Mouse (Mus musculus) G1E-ER4 (cell line): Measurements from ENCODE around the gene Ubash3b. TPM values are rescaled to one million over a fixed set of nuclear protein-coding genes. Genes with fewer than 3 reads are reported as not detected.

ENCODE experiments used
- GATA1 ChIP-seq: IDR thresholded peaks from one replicate; pipeline ENCODE4 v1.8.0; 2012; ENCODE audit warnings: low read length, inconsistent platforms
- polyA plus RNA-seq: library from polyadenylated mRNA; stranded (reverse); fragments of >175 nt; gene quantifications from 2 replicates; pipeline ENCODE4 v1.2.3, GENCODE M21; 2012

Ubash3b gene
- polyA plus RNA-seq, 1 experiment, result 21.6 TPM

GRCm38 (mm10) chr9:41098065-41098464 is 63.4 kb downstream of the Ubash3b start:
- no peak for TF ChIP-seq GATA1

- no peak for TF ChIP-seq GATA1
Measured at GRCm38 (mm10) chr9:41091993-41092392, 69.5 kb downstream of the Ubash3b start.

GRCm38 (mm10) chr9:41091187-41091586 is 70.3 kb downstream of the Ubash3b start:
- TF ChIP-seq GATA1, result no peak

GRCm38 (mm10) chr9:41087831-41088383 is 73.6 kb downstream of the Ubash3b start:
- TF ChIP-seq GATA1, result no peak

GRCm38 (mm10) chr9:41084191-41084901 is 77.2 kb downstream of the Ubash3b start:
- TF ChIP-seq GATA1, result no peak

GRCm38 (mm10) chr9:41083386-41084055 is 78.0 kb downstream of the Ubash3b start:
- no peak for TF ChIP-seq GATA1

- TF ChIP-seq GATA1, result no peak
Measured at GRCm38 (mm10) chr9:41082891-41083290, 78.6 kb downstream of the Ubash3b start.

GRCm38 (mm10) chr9:41080877-41081276 is 80.6 kb downstream of the Ubash3b start:
- no peak for TF ChIP-seq GATA1

GRCm38 (mm10) chr9:41079428-41080155 is 81.9 kb downstream of the Ubash3b start:
- peak; percentile 51 for TF ChIP-seq GATA1

GRCm38 (mm10) chr9:41078198-41078597 is 83.3 kb downstream of the Ubash3b start:
- no peak for TF ChIP-seq GATA1

GRCm38 (mm10) chr9:41076150-41076549 is 85.3 kb downstream of the Ubash3b start:
- no peak for TF ChIP-seq GATA1

GRCm38 (mm10) chr9:41075528-41075927 is 86.0 kb downstream of the Ubash3b start:
- TF ChIP-seq GATA1, result no peak

- TF ChIP-seq GATA1, result peak; percentile 83
Measured at GRCm38 (mm10) chr9:41073196-41074009, 88.1 kb downstream of the Ubash3b start.

- TF ChIP-seq GATA1, result no peak
Measured at GRCm38 (mm10) chr9:41072786-41073185, 88.7 kb downstream of the Ubash3b start.

GRCm38 (mm10) chr9:41071906-41072511 is 89.5 kb downstream of the Ubash3b start:
- TF ChIP-seq GATA1, result no peak

GRCm38 (mm10) chr9:41070761-41071181 is 90.7 kb downstream of the Ubash3b start:
- TF ChIP-seq GATA1, result peak; percentile 12
